Mouse (Mus musculus) limb, embryonic 13.5 days (tissue): Measurements from ENCODE around the gene Trmt61a. TPM values are rescaled to one million over a fixed set of nuclear protein-coding genes. Genes with fewer than 3 reads are reported as not detected.

Experiments used
- ATAC-seq: fragments of 200-750 bp; cut with Nextera tagmentation; 2 replicates; pipeline ENCODE4 v1.8.0; 2017; ENCODE audit warnings: low read depth, moderate number of reproducible peaks, moderate TSS enrichment; ENCODE audit not compliant: low FRiP score
- H3K27ac ChIP-seq: fragments of 300-500 bp; sonication (generic); 2 replicates; pipeline ENCODE4 v1.5.1; 2015; ENCODE audit warnings: inconsistent platforms, mild to moderate bottlenecking, moderate library complexity
- H3K27me3 ChIP-seq: fragments of 300-500 bp; sonication (generic); 2 replicates; pipeline ENCODE4 v1.6.1; 2015; ENCODE audit warnings: mild to moderate bottlenecking, inconsistent platforms
- H3K36me3 ChIP-seq: fragments of 300-500 bp; sonication (generic); 2 replicates; pipeline ENCODE4 v1.6.1; 2015; ENCODE audit warnings: inconsistent platforms, mild to moderate bottlenecking, moderate library complexity
- H3K4me1 ChIP-seq: fragments of 300-500 bp; sonication (generic); 2 replicates; pipeline ENCODE4 v1.6.1; 2015; ENCODE audit warnings: inconsistent platforms
- H3K4me2 ChIP-seq: fragments of 300-500 bp; sonication (generic); replicated peaks from 2 replicates; pipeline ENCODE4 v1.6.1; 2015; ENCODE audit warnings: inconsistent platforms, mild to moderate bottlenecking, moderate library complexity
- H3K4me3 ChIP-seq: fragments of 300-500 bp; sonication (generic); 2 replicates; pipeline ENCODE4 v1.5.1; 2015; ENCODE audit warnings: moderate library complexity, mild to moderate bottlenecking, inconsistent platforms
- H3K9ac ChIP-seq: fragments of 300-500 bp; sonication (generic); 2 replicates; pipeline ENCODE4 v1.6.1; 2015; ENCODE audit warnings: mild to moderate bottlenecking, inconsistent platforms
- H3K9me3 ChIP-seq: fragments of 300-500 bp; sonication (generic); 2 replicates; pipeline ENCODE4 v1.6.1; 2016; ENCODE audit warnings: inconsistent platforms
- WGBS: fragments of 180-500 bp; shearing (Covaris S2); methylation state at CpG from one replicate; pipeline ENCODE4 v1.1.7; 2015; 5-methylcytosine and 5-hydroxymethylcytosine counted together
- polyA plus RNA-seq: library from polyadenylated mRNA; unstranded; fragments of >200 nt; fragmentation: Nextera tagmentation; extraction: Ambion mirVana; gene quantifications from 2 replicates; pipeline ENCODE4 v1.2.1, GENCODE M21; 2015

Gene Trmt61a
- polyA plus RNA-seq, 1 experiment from 2014 or later, result 10.7 TPM

- ATAC-seq, result no peak
- Histone ChIP-seq H3K9me3 (no peaks in the 10 kb centered on the region), H3K9ac (no peak overlapping the region), H3K4me2 (no peak overlapping the region), H3K27me3 (peaks cover 25% of the 10 kb centered on the region), H3K4me1 (peaks cover 27% of the 10 kb centered on the region), H3K36me3 (peaks cover 17% of the 10 kb centered on the region), H3K4me3 (no peak overlapping the region), H3K27ac (no peak overlapping the region)
- 75% methylated on average over 13 of the region's 13 CpGs for WGBS
Observed at GRCm38 (mm10) chr12:111666380-111666779, 11.5 kb upstream of the Trmt61a start.

- H3K9ac ChIP-seq, result no peak overlapping the region
- no peak for ATAC-seq
- WGBS, result 86% methylated on average over 5 of the region's 5 CpGs
- H3K4me2 ChIP-seq, result no peak overlapping the region
- H3K9me3 ChIP-seq, result no peaks in the 10 kb centered on the region
- peaks cover 35% of the 10 kb centered on the region for H3K27me3 ChIP-seq
- H3K4me1 ChIP-seq, result peaks cover 38% of the 10 kb centered on the region
- H3K36me3 ChIP-seq, result peaks cover 7% of the 10 kb centered on the region; the same call in 1 of the 2 replicates
- no peak overlapping the region for H3K27ac ChIP-seq
- no peak overlapping the region for H3K4me3 ChIP-seq
Observed at GRCm38 (mm10) chr12:111667421-111667820, 10.5 kb upstream of the Trmt61a start.

- Histone ChIP-seq H3K27ac (peak overlapping the region; percentile 85), H3K9me3 (no peaks in the 10 kb centered on the region), H3K4me3 (peak overlapping the region; percentile 27), H3K36me3 (peaks cover 5% of the 10 kb centered on the region; the same call in 1 of the 2 replicates), H3K27me3 (peaks cover 46% of the 10 kb centered on the region), H3K4me1 (peaks cover 44% of the 10 kb centered on the region), H3K4me2 (peak overlapping the region; percentile 64), H3K9ac (peak overlapping the region; percentile 60)
- under 1% methylated on average over 8 of the region's 8 CpGs for WGBS
- peak; percentile 79 for ATAC-seq
Observed at GRCm38 (mm10) chr12:111668457-111668912, 9.4 kb upstream of the Trmt61a start.

GRCm38 (mm10) chr12:111669000-111669788, 8.7 kb upstream of the Trmt61a start:
- Histone ChIP-seq H3K4me2 (peak overlapping the region; percentile 64), H3K4me1 (peaks cover 37% of the 10 kb centered on the region), H3K9me3 (no peaks in the 10 kb centered on the region), H3K4me3 (peak overlapping the region; percentile 27; the same call in 1 of the 2 replicates), H3K27me3 (peaks cover 53% of the 10 kb centered on the region), H3K36me3 (peaks cover 2% of the 10 kb centered on the region; the same call in 1 of the 2 replicates), H3K9ac (peak overlapping the region; percentile 60; the same call in 1 of the 2 replicates), H3K27ac (peak overlapping the region; percentile 85; the same call in 1 of the 2 replicates)
- no peak for ATAC-seq
- WGBS, result 65% methylated on average over 23 of the region's 23 CpGs

GRCm38 (mm10) chr12:111669961-111670360, 7.9 kb upstream of the Trmt61a start:
- 42% methylated on average over 8 of the region's 8 CpGs for WGBS
- Histone ChIP-seq H3K36me3 (no peaks in the 10 kb centered on the region), H3K27ac (no peak overlapping the region), H3K4me2 (peak overlapping the region; percentile 98), H3K4me1 (peaks cover 37% of the 10 kb centered on the region), H3K4me3 (no peak overlapping the region), H3K27me3 (peaks cover 60% of the 10 kb centered on the region), H3K9ac (peak overlapping the region; percentile 69; the same call in 1 of the 2 replicates), H3K9me3 (no peaks in the 10 kb centered on the region)
- ATAC-seq, result no peak

- Histone ChIP-seq H3K4me2 (peak overlapping the region; percentile 98), H3K27me3 (peaks cover 65% of the 10 kb centered on the region), H3K36me3 (no peaks in the 10 kb centered on the region), H3K4me3 (peak overlapping the region; percentile 59), H3K9ac (peak overlapping the region; percentile 69), H3K9me3 (no peaks in the 10 kb centered on the region), H3K4me1 (peaks cover 37% of the 10 kb centered on the region), H3K27ac (no peak overlapping the region)
- 4% methylated on average over 27 of the region's 29 CpGs for WGBS
- ATAC-seq, result no peak
Observed at GRCm38 (mm10) chr12:111670371-111670971, 7.4 kb upstream of the Trmt61a start.

GRCm38 (mm10) chr12:111670976-111671375, 6.9 kb upstream of the Trmt61a start:
- no peak for ATAC-seq
- H3K4me1 ChIP-seq, result peaks cover 37% of the 10 kb centered on the region

GRCm38 (mm10) chr12:111671431-111671902, 6.4 kb upstream of the Trmt61a start:
- peak overlapping the region; percentile 69 for H3K9ac ChIP-seq
- H3K4me3 ChIP-seq, result peak overlapping the region; percentile 59
- no peaks in the 10 kb centered on the region for H3K36me3 ChIP-seq
- H3K27ac ChIP-seq, result no peak overlapping the region
- H3K27me3 ChIP-seq, result peaks cover 69% of the 10 kb centered on the region
- H3K4me1 ChIP-seq, result peaks cover 37% of the 10 kb centered on the region
- H3K9me3 ChIP-seq, result no peaks in the 10 kb centered on the region
- 1% methylated on average over 34 of the region's 34 CpGs for WGBS
- peak overlapping the region; percentile 98 for H3K4me2 ChIP-seq
- ATAC-seq, result 0 out of 2 replicates have a peak, but pooled peaks have one; percentile 6

More at GRCm38 (mm10) chr12:111670976-111671375, 6.9 kb upstream of the Trmt61a start:
- Histone ChIP-seq H3K9ac (peak overlapping the region; percentile 69), H3K4me3 (peak overlapping the region; percentile 59), H3K36me3 (no peaks in the 10 kb centered on the region), H3K9me3 (no peaks in the 10 kb centered on the region), H3K4me2 (peak overlapping the region; percentile 98), H3K27me3 (peaks cover 69% of the 10 kb centered on the region), H3K27ac (no peak overlapping the region)
- under 1% methylated on average over 30 of the region's 35 CpGs for WGBS

GRCm38 (mm10) chr12:111672176-111672575, 5.7 kb upstream of the Trmt61a start, which contains the start of gene Ckb:
Gene Ckb, minus strand, starts transcription at chr12:111672338.
- H3K27me3 ChIP-seq, result peaks cover 69% of the 10 kb centered on the region
- peaks cover 40% of the 10 kb centered on the region for H3K4me1 ChIP-seq
- no peaks in the 10 kb centered on the region for H3K9me3 ChIP-seq
- under 1% methylated on average over 31 of the region's 31 CpGs for WGBS
- no peak within 1 kb of the TSS for H3K27ac ChIP-seq
- ATAC-seq, result peak; percentile 42
- peak within 1 kb of the TSS; percentile 69 for H3K9ac ChIP-seq
- peak within 1 kb of the TSS; percentile 98 for H3K4me2 ChIP-seq
- H3K4me3 ChIP-seq, result peak within 1 kb of the TSS; percentile 59
- no peaks in the 10 kb centered on the region for H3K36me3 ChIP-seq

- ATAC-seq, result no peak
- H3K4me2 ChIP-seq, result peak overlapping the region; percentile 98
- peaks cover 44% of the 10 kb centered on the region for H3K4me1 ChIP-seq
- no peaks in the 10 kb centered on the region for H3K36me3 ChIP-seq
- 9% methylated on average over 12 of the region's 12 CpGs for WGBS
- no peaks in the 10 kb centered on the region for H3K9me3 ChIP-seq
- H3K27me3 ChIP-seq, result peaks cover 69% of the 10 kb centered on the region
- no peak overlapping the region for H3K9ac ChIP-seq
- H3K4me3 ChIP-seq, result peak overlapping the region; percentile 59
- no peak overlapping the region for H3K27ac ChIP-seq
Observed at GRCm38 (mm10) chr12:111672581-111672980, 5.3 kb upstream of the Trmt61a start.

GRCm38 (mm10) chr12:111674850-111675486, 2.9 kb upstream of the Trmt61a start:
- peaks cover 58% of the 10 kb centered on the region for H3K27me3 ChIP-seq
- WGBS, result 60% methylated on average over 2 of the region's 2 CpGs
- H3K27ac ChIP-seq, result no peak overlapping the region
- peaks cover 48% of the 10 kb centered on the region for H3K4me1 ChIP-seq
- no peak overlapping the region for H3K4me2 ChIP-seq
- H3K9ac ChIP-seq, result no peak overlapping the region
- no peak for ATAC-seq
- H3K9me3 ChIP-seq, result no peaks in the 10 kb centered on the region
- H3K4me3 ChIP-seq, result no peak overlapping the region
- H3K36me3 ChIP-seq, result no peaks in the 10 kb centered on the region
